Mouse (Mus musculus) splenic B cell, adult 2 months (primary cell): ENCODE measurements around the gene Pxdn.

Source experiments
- DNase-seq: peaks from one replicate; pipeline ENCODE4 v3.0.0-alpha.2; 2011; ENCODE audit warnings: low read depth, low spot score
- H3K27me3 ChIP-seq: 2 replicates; pipeline ENCODE4 v1.6.1; 2012; ENCODE audit warnings: mild to moderate bottlenecking, low read length, moderate library complexity, mixed read lengths; ENCODE audit not compliant: control insufficient read depth, poor library complexity, insufficient read depth, severe bottlenecking
- H3K36me3 ChIP-seq: 2 replicates; pipeline ENCODE4 v1.6.1; 2012; ENCODE audit warnings: mild to moderate bottlenecking, low read length, moderate library complexity, mixed read lengths; ENCODE audit not compliant: control insufficient read depth, poor library complexity, insufficient read depth, severe bottlenecking

Gene Pxdn

DNA sequence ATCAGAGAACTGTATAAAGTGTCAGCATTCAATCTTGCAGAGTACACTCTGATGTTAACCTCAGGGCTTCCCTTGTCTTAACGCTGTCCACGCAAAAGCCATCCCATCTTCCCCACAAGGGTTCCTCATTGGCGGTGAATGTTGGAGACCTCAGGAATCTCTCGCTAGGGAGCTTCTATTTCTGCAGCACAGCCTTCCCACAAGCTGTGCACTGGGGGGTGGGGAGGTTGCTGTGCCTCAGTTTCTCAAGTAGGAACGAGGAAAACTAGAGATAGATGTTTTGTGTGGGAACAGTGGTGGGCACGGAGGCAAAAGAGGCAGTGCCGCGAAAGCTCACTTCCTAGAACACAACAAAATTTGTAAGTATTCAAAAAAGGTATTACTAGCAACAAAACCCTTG is at the start of gene Pxdn:
Pxdn (plus strand) TSS at position 301 of the 400 bp plus-strand sequence.
- no peaks in the 10 kb centered on the region for H3K36me3 ChIP-seq
- H3K27me3 ChIP-seq = no peaks in the 10 kb centered on the region
- no peak for DNase-seq

- DNase-seq = no peak
- H3K27me3 ChIP-seq = no peaks in the 10 kb centered on the region
- no peaks in the 10 kb centered on the region for H3K36me3 ChIP-seq
Measured at GRCm38 (mm10) chr12:29894669-29895068, 42.7 kb upstream of the Pxdn start.

DNA sequence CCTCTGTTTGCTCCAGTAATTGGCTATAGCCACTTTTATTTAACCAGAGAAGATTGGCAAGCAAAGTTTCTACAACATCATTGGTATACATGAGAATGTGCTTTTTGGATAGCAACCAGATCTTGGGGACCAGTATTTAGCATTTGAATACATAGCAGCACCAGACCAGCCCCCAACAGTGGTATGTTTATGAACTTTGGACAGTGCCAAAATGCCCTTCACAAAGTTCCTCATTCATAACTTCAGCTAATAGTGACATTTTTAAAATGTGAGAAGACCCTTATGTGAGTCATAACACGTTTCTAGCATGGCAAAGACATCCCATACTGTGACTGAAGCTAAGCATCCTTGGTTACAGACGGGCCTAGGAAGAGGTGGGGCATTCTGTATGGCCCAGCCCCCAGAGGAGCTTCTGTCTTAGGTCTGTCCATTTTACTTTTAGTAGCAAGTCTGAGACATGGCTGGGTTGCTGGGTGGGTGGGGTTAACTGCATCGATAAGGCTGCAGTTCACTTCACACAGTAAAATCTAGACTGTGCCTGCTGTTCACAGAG is 39.8 kb upstream of the Pxdn start:
- no peak for DNase-seq
- Histone ChIP-seq H3K27me3 (no peaks in the 10 kb centered on the region), H3K36me3 (no peaks in the 10 kb centered on the region)

- DNase-seq = no peak
- Histone ChIP-seq H3K27me3 (no peaks in the 10 kb centered on the region), H3K36me3 (no peaks in the 10 kb centered on the region)
Measured at GRCm38 (mm10) chr12:29904101-29904874, 33.1 kb upstream of the Pxdn start.

DNA sequence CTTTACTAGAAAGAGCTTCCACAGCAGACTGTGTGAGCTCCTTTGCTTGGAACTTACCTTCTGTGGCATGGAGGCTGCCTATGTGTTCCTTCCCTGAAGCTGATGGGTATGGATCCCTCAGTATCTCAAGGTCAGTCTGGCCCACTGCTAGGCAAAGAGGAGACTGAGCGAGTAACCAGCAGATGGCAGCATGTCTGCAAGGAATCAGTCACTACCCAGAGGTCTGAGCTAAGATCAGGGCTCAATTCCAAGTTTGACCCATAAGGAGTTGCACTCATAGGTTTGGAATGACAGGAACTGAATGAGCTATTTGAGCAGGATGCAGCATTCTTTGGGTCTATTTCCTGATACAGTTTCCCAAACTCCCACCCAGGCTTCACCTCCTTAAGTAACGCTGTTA is 30.4 kb upstream of the Pxdn start:
- H3K36me3 ChIP-seq = no peaks in the 10 kb centered on the region
- no peaks in the 10 kb centered on the region for H3K27me3 ChIP-seq
- no peak for DNase-seq

DNA sequence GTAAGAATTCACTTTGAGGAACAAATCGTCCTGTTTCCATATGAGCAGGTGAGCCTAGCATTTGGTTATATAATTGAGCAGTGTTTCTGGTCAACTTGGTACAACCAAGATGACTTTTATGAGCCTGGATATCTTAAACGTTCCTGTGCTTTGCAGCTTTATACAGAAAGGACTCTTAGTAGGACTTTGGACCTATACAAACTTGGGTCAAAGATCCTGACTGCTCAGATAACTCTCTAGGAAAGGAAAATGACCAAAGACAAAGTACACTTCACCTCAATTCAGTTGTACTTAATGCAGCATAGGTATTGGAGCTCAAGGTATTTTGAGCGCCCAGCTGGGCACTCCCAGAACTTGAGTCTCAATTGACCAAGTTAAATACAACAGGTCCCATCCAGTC is 21.3 kb upstream of the Pxdn start:
- DNase-seq = no peak
- Histone ChIP-seq H3K36me3 (no peaks in the 10 kb centered on the region), H3K27me3 (no peaks in the 10 kb centered on the region)

DNA sequence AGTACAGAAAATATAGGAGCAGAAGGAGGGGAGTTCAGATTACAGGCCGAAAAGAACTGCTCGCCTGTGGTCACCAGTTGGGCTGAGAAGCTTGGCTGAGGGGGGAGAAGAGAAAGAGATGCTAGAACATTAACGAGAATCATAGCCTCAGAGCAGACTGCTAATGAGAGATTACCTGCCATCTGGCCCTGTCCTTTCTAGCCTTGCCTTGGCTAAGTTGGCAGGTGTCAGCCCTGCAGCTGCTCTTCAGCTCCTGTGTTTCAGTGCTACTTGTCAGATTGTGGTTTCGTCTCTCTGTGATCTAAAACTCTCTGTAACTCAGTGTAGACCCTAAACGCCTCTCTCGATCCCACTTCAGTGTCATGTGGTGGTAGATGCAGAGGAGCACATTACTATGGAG is 20.6 kb upstream of the Pxdn start:
- no peaks in the 10 kb centered on the region for H3K36me3 ChIP-seq
- DNase-seq = no peak
- H3K27me3 ChIP-seq = no peaks in the 10 kb centered on the region

DNA sequence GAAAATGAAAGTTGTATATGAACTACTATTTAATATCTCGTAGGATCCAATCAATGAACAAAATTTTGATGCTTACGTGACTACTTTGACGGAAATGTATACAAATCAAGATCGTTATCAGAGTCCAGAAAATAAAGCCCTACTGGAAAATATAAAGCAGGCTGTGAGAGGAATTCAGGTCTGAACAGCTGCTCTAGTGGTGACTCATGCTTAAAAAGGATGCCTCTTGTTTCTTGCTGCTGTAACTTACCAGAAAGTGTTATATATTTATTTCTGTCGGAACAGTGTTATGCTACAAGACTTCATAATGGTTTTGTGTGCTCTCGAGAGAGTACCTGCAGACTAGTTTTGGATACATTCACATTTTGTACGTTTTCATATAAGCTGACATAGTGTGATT is 17.1 kb upstream of the Pxdn start:
- DNase-seq = no peak
- no peaks in the 10 kb centered on the region for H3K36me3 ChIP-seq
- H3K27me3 ChIP-seq = no peaks in the 10 kb centered on the region

DNA sequence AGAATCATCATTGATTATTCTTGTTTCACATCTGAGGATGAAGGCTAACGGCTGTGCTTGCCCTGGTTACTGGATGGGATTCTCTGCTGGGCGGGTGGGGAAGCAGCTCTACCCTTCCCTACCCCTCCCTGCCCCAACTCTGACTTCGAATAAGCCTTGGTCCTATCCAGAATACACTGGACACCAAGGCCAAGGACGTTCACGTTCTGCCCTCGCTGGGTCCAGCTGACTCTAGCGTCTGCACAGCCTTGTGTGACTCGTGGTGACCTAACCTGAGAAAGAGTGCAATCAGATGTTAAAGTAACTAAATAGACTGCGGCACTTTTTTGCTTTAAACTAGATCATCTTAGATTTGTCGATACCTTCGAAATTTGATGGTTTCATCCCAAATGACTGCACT is 15.9 kb upstream of the Pxdn start:
- no peaks in the 10 kb centered on the region for H3K36me3 ChIP-seq
- H3K27me3 ChIP-seq = no peaks in the 10 kb centered on the region
- no peak for DNase-seq

DNA sequence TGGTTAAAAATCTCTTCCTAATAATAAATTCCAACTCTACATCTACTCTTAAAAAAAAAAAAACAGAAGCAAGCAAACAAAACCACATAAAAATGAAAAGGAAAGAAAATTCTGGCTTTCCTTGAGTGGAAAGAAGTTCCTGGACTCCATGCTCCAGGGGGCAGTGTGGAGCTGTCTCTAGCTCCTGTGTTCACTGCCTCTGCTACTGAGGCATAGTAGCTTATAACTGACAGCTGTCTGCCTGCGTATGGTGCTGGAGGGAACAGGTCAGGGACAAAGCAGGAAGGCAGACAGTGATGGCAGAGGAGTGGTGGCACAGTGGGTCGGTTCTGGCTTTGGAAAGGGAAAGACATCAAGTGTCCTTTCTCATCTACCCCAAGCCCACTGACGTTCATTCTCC is 10.5 kb upstream of the Pxdn start:
- H3K36me3 ChIP-seq = no peaks in the 10 kb centered on the region
- no peaks in the 10 kb centered on the region for H3K27me3 ChIP-seq
- DNase-seq = no peak

DNA sequence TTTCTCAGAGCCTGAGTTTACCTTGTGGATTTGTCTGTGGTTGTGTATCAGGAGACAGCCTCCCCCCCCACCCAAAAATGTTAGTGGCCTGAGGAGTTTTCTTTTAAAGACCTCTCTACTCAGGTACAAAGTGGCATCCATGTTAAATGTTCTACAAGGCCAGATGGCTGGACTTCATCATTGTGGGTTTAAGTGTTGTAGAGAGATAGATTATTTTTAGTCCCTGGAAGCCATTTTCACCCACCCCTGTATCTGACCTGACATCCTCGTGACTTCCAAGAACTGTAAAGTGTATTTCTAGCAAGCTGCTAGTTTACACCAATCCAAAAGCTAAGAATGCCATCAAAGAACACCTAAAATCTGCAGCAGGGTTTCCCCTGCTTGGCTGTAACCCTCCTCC is 6.8 kb upstream of the Pxdn start:
- DNase-seq = no peak
- H3K36me3 ChIP-seq = no peaks in the 10 kb centered on the region
- H3K27me3 ChIP-seq = no peaks in the 10 kb centered on the region

DNA sequence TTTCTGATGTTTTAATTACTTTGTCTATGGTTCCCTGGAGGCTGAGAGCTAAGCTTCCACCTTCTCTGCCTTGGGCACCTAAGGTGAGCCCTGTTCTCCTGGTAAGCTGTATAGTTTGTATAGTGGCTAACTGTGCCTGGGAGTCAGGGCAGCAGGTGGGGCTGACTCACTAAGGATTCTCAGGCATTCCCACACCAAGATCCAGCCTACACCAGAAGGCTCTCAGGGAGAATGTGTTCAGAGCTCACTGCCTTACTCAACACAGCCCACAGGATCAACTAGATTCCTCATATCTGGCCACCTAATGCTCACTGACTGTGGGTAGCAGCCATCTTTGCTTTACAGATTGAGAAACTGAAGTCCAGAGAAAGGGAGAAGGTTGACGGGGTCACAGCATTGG is 4.5 kb upstream of the Pxdn start:
- DNase-seq = no peak
- H3K36me3 ChIP-seq = no peaks in the 10 kb centered on the region
- no peaks in the 10 kb centered on the region for H3K27me3 ChIP-seq

DNA sequence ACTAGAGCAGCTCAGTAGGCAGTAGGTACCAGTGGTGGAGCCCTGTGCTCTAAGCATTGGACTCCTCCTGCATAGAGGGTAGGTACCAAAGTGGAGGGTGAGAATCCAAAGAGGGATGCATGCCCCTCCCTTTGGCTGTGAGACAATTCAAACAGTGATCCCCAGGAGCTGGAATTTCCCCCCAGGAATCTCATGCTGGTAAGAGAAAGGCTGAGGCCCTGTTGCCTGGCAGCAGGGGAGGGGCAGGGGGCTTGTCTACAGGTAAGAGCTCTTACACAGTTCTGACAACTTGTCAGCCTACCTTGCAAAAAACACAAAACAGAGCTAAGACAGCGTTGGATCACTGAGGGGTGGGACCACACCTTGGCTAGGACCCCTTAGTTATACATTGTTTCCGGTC is 3.9 kb upstream of the Pxdn start:
- Histone ChIP-seq H3K36me3 (no peaks in the 10 kb centered on the region), H3K27me3 (no peaks in the 10 kb centered on the region)
- DNase-seq = no peak

DNA sequence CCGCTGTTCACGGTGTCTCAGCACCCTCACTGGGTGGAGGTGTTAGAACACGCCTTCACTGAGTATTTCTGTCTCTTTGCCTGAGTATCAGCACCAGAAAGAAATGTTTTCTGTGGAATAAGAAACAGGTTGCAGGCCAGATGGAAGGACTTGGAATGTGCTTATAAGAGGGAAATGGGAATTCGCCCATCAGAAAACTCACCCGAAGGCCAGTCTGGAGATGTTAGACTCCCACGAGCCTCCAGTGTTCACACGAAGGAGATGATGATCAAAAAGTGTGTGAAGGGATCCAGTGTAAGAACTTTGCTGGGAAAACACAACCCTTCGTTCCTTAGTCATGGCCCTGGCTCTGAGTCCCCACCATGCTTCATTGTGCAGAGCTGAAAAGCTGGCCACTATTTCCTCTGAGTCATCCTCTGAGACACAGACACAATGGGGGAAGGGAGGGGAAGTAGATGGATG is 3.3 kb upstream of the Pxdn start:
- no peaks in the 10 kb centered on the region for H3K27me3 ChIP-seq
- no peak for DNase-seq
- H3K36me3 ChIP-seq = no peaks in the 10 kb centered on the region

- no peak for DNase-seq
- H3K27me3 ChIP-seq = no peaks in the 10 kb centered on the region
- no peaks in the 10 kb centered on the region for H3K36me3 ChIP-seq
Measured at GRCm38 (mm10) chr12:29937851-29938375, 505 bp downstream of the Pxdn start.
